Mouse (Mus musculus): Measurements from ENCODE around the gene Rad51d.

DNA sequence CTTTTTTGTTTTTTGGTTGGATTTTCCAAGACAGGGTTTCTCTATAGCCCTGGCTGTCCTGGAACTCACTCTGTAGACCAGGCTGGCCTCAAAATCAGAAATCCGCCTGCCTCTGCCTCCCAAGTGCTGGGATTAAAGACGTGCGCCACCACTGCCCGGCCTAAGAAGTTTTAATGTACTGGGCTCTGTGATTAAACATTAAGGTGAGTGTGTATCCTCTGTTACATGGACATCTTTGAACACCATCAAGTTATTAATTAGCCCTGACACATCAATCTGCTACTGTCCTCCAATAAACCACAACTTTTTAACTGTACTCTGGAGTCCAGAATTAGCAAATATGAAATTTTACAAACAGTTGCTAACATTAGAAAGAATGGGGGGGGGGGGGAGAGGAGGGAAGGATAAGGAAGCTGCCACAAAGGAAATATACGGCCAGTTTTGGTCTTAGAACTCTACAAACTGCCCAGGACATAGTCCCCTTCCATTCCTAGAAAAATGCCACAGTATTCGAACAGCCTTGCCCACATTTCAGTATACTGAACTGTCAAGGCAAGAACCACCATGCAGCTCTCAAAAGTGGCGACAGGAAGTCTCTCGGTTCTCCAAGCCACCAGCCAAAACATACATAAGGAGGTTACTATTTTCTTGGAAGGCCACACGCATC, 20.8 kb downstream of the Rad51d start:
- TF ChIP-seq CTCF (IDR thresholded peaks at IDR 0.05; ENCODE audit: low read depth) = no peak
- no peak for TF ChIP-seq EP300 (IDR thresholded peaks at IDR 0.05; ENCODE audit: low read depth)

Measured in liver, postnatal 0 days (tissue).